Mouse (Mus musculus): ENCODE results near the gene Iscu.
A peak's percentile ranks its signal among the peaks of the same experiment; 100 is the strongest.

DNA sequence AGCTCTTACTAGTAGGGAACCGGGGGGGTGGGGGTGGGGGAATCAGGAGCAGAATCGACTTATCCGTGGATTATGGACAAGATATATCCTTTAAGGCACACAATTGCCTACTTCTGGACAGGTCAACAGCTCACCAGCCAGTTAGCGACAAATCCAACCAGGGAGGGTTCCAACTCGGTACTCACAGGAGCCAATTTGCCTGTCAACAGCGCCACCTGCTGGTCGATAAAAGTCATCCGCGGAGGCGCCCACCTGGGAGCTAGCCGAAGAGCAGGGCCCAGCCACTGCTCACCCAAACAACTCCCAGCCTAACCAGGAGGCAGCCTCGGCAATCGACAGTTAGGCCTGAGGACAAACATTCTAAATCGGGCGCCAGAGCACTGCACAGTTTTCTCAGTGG, 48.1 kb upstream of the Iscu start, which contains the start of gene 1700069L16Rik:
- TF ChIP-seq CTCF (IDR thresholded peaks at IDR 0.05; ENCODE audit: borderline replicate concordance, insufficient read depth, low read depth, low read length) (peak; percentile 92), POLR2A (IDR thresholded peaks at IDR 0.05; ENCODE audit: borderline replicate concordance, insufficient read depth, low read length) (0 out of 2 replicates have a peak, but pooled peaks have one; percentile 12)
